Mouse (Mus musculus) spleen, embryonic (tissue): ENCODE data around the gene Zfp598.
"Not testable (repeated sequence)": the region's sequence is repeated elsewhere in the genome, so short reads cannot be mapped to it uniquely, and the experiment has no call there.

Source experiments
- CTCF ChIA-PET: fragments of 350-600 bp; sonication (Branson Sonifier 250); formaldehyde crosslinking; loops from one replicate; lab custom pipeline; 2022; lab: Charles Lee

The Zfp598 gene

DNA sequence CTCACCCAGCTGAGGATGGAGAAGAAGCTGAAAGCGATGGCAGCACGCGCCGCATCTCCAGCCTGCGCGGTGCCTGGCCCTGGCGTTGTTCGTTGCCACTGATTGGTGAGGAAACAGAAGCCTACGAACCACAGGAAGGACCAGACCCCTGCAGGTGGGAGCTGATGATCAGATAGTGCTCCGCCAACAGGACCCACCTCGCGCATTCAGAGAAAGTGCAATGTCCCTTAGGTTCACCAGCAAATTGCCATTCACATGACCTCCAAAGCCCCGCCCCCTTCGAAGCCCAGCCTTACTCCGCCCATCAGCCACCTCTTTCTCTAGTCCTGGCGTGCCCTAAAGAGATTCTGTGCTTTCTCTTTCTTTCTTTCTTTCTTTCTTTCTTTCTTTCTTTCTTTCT, 17.0 kb downstream of the Zfp598 start:
- CTCF ChIA-PET, result interaction anchor here (0.6 to 0.7 kb wide), 3 partner anchors 10 to 116 kb away, joined by 3 to 8 read pairs (median 3); no protein-coding TSS in a partner anchor

DNA sequence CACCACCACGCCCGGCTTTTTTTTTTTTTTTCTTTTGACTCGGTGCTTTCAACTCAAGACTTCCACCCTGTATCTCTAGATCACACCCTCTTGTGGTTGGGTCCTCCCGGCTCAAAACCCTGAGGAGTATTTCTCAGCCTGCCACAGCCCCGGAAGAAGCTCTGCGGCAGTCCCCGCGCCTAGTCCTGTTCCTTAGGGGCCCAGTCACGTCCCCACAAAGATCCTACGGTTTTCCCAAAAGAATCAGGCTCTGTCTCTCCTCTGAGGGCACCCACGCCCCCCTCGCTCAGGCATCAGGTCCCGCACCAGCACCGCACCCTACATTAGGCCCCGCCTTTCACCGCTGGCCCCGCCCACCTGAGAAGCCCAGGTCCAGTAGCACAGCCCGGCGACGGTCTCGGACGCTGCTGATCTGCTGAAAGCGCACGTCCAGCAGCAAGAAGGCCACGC, 17.7 kb downstream of the Zfp598 start:
- CTCF ChIA-PET, result interaction anchor here (0.6 to 0.7 kb wide), 3 partner anchors 11 to 115 kb away, joined by 3 to 8 read pairs (median 3); no protein-coding TSS in a partner anchor

DNA sequence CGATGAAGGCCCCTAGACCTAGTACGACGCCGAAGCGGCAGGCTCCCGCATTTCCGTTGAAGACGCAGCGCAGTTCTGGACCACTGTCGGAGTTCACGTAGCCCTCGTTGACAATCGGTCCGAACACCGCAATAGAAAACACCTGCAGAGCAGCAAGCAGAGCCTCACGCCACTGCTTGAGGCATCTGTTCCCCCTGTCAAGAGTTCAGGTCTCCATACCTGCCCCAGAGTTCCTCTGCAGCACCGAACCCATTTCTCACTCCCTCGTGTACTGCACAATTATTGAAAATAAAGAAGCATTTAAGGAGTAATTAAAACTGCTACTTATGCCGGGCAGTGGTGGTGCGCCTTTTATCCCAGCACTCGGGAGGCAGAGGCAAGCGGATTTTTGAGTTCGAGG, 18.1 kb downstream of the Zfp598 start:
- CTCF ChIA-PET, result no interaction called here

DNA sequence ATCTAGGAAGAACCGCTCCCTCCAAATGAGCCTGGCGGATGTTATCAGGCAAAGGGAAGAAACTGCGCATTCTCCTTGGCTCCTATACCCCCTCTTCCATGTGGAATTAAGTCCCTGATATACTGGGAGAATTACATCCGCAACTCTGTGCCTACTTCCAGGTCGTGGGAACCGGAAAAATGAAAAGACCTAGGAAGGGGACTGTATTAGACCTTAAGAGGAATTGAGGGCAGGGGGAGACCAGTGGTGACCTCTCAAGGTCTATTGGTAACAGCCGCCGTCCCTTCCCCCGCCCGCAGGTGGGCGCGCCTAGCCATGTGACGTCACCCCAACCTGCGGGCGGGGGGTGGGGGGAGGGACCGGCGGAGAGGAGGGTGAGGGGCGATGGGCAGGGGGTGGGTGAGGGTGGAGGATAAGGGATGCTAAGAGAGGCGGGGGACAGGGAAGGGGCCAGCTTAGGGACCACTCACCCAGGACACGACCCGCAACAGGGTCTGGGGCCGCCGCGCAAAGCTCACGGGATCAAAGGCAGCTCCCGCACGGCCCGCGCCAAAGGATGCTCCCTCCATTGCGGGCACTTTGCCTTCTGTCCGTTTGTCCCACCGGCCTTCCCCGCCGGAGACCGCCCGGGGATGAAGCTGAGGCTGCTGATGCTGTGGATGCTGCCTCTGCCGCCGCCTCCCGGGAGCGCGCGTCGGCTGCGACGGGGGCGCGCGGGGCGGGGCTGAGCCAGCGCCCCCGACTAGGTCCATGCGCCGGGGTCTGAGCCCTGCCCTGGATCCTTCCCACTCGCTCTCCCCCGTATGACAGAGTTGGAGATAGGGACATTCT, 20.0 kb downstream of the Zfp598 start, which contains the start of gene Syngr3:
Gene Syngr3, minus strand, starts transcription at position 705 of the 831 bp plus-strand sequence.
- CTCF ChIA-PET, result no interaction called here

DNA sequence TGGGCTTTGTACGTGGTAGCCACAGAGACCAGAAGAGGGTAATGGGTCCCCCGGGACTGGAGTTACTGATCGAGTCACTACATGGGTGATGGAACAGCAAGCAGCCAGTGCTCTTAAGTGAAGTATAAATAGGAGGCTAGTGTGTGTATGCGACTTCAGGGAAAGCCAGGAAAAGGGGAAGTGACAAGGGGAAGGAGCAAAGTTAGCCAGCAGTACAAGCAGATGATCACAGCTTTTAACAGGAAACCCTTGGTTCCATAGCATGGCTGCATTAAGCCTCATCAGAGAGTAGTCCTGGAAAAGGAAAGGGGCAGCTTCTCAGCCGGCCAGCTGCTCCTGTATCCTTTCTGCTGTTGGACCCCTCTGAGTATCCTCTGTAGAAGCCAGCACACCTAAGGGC, 22.9 kb downstream of the Zfp598 start:
- CTCF ChIA-PET, result no interaction called here

- CTCF ChIA-PET, result no interaction called here
These were observed 26.0 kb downstream of the Zfp598 start for GRCm38 (mm10) chr17:24695326-24696010.

GRCm38 (mm10) chr17:24696011-24696697, 26.7 kb downstream of the Zfp598 start, which contains the start of the genes Gfer and Noxo1:
Gfer (minus strand) TSS chr17:24696156.
Noxo1 (plus strand) TSS chr17:24696234.
- CTCF ChIA-PET, result interaction anchor here (0.6 to 1.6 kb wide), 3 partner anchors 12 to 414 kb away, joined by 3 to 4 read pairs (median 4); partner anchors contain the start of gene Tbl3

- CTCF ChIA-PET, result interaction anchor here (1.6 kb wide), 1 partner anchor 10 kb away, joined by 4 read pairs; the partner anchor contains the start of gene Tbl3
These were observed 28.5 kb downstream of the Zfp598 start for GRCm38 (mm10) chr17:24697985-24698384.

GRCm38 (mm10) chr17:24698715-24699114, 29.2 kb downstream of the Zfp598 start:
- CTCF ChIA-PET, result no interaction called here

GRCm38 (mm10) chr17:24699473-24699872, 30.0 kb downstream of the Zfp598 start:
- CTCF ChIA-PET, result no interaction called here

- CTCF ChIA-PET, result no interaction called here
These were observed 31.8 kb downstream of the Zfp598 start for GRCm38 (mm10) chr17:24701251-24701650.

- CTCF ChIA-PET, result no interaction called here
These were observed 36.3 kb downstream of the Zfp598 start for GRCm38 (mm10) chr17:24705821-24706220.

DNA sequence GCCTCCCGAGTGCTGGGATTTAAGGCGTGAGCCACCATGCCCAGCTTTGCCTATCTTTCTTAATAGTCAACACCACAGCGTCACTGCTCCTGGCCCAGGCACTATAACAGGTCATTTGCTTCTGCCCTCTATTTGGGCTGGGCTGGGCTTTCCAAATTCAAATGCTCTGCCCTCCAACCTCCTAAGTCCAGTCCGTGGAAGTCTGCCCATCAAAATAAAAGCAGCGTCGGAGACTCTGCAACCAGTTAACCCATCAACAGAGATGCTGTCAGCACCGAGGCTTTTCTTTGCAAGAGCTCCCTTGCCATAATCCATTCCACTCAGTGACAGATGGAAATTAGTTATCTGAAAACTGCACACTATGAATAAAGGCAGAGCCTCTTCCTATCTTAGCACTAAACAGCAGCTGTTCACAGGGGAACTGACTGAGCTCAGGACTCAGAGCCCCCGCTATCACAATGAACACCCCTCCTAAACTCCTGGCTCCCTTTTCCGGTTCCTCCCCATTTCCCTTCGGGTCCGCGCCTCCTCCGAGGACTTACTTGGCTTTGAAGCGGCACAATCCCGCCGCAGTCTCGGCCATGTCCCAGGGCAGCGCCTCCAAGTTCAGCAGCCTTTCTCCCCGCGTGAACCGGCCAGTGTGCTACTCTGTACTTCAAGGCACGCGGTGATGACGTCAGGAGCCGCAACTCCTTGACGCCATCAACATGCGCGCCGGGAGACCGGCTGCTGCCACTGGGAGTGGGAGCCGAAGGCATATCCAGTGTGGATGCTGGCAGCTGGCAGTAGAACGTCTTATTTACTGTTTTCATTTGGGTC, 37.7 kb downstream of the Zfp598 start, which contains the start of gene Tbl3:
Gene Tbl3, minus strand, starts transcription at position 679 of the 819 bp plus-strand sequence.
- CTCF ChIA-PET, result interaction anchor here (0.7 to 1.3 kb wide), 2 partner anchors 10 to 110 kb away, joined by 3 to 4 read pairs; no protein-coding TSS in a partner anchor

DNA sequence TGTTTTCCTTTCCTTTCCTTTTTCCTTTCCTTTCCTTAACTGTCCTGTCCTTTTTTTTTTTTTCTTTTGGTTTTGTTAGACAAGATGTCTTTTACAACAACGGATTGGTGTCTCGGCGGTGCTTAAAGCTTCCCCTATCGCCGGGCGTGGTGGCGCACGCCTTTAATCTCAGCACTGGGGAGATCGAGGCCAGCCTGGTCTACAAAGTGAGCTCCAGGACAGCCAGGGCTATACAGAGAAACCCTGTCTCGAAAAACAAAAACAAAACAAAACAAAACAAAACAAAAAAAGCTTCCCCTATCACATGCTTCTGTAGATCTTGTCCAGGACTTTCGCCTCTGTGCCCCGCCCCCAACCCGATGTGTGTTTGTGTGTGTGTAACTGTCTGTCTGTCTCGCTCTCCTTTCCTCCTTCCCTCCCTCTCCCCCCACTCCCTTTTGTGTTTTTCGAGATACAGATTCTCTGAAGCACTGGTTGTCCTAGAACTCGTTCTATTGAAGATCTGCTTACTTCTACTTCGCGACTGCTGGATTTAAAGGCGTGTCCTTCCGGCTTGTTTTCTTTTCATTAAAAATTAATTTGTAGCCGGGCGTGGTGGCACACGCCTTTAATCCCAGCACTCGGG, 38.4 kb downstream of the Zfp598 start:
- CTCF ChIA-PET, result interaction anchor here (0.6 to 1.3 kb wide), 3 partner anchors 11 to 183 kb away, joined by 3 to 5 read pairs (median 4); no protein-coding TSS in a partner anchor

GRCm38 (mm10) chr17:24708646-24709045, 39.2 kb downstream of the Zfp598 start:
- CTCF ChIA-PET, result interaction anchor here (1.3 kb wide), 1 partner anchor 11 kb away, joined by 4 read pairs; no protein-coding TSS in a partner anchor

GRCm38 (mm10) chr17:24715556-24715955, 46.1 kb downstream of the Zfp598 start:
- CTCF ChIA-PET, result no interaction called here

GRCm38 (mm10) chr17:24716166-24716682, 46.7 kb downstream of the Zfp598 start:
- CTCF ChIA-PET, result no interaction called here

DNA sequence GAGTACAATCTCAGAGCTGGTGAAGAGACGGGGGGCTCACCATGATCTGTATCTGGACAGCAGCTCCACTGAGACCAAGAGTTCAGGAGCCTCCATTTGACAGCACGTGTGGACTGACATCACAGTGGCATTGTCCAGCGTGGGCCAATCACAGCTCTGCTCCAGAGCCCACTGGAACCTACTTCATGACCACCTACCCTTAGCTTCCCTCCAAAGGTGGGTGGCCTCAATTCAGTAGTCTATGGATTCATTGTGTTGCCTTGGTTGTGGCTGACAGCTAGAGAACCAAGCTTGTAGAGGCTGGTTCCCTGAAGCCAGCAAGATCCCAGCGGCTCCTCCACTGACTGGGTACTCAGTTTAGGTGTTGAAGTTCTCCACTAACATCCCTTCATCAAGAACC, 48.5 kb downstream of the Zfp598 start, which contains the start of the genes Rnf151 and Rps2:
Gene Rnf151, minus strand, starts transcription at position 121 of the 400 bp plus-strand sequence.
Gene Rps2, plus strand, starts transcription at position 174 of the 400 bp plus-strand sequence.
- CTCF ChIA-PET, result interaction anchor here (0.6 to 0.7 kb wide), 2 partner anchors 22 to 35 kb away, joined by 3 to 20 read pairs; no protein-coding TSS in a partner anchor

DNA sequence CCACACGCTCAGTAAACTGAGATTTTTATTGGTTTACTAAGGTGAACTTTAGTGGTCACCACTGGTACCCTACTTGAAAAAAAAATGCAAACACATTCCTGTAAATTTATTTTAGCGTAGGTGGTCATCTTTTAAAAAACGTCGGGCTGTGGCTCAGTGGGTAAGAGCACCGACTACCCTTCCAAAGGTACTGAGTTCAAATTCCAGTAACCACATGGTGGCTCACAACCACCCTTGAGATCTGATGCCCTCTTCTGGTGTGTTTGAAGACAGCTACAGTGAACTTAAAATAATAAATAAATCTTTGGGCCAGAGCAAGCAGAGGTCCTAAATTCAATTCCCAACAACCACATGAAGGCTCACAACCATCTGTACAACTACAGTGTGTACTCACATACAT, 49.5 kb downstream of the Zfp598 start:
- CTCF ChIA-PET, result not testable (repeated sequence)
